Mouse (Mus musculus) bone marrow, adult 2 months (tissue): ENCODE results near the gene Ncbp2. TPM values are rescaled to one million over a fixed set of nuclear protein-coding genes. Genes with fewer than 3 reads are reported as not detected.

Source experiments
- H3K27ac ChIP-seq: fragments of 200-500 bp; 2 replicates; pipeline ENCODE4 v1.5.1; 2012; ENCODE audit warnings: low read depth, mild to moderate bottlenecking, control low read depth, inconsistent platforms, low read length; ENCODE audit not compliant: control insufficient read depth, poor library complexity, insufficient read depth
- H3K4me1 ChIP-seq: fragments of 200-500 bp; 2 replicates; pipeline ENCODE4 v1.6.1; 2011; ENCODE audit warnings: low read length; ENCODE audit not compliant: control insufficient read depth, insufficient read depth
- H3K4me3 ChIP-seq: fragments of 200-500 bp; replicated peaks from 2 replicates; pipeline ENCODE3; 2011; ENCODE audit warnings: mild to moderate bottlenecking, low read depth, low read length, control low read depth; ENCODE audit not compliant: control insufficient read depth
- CTCF ChIP-seq: fragments of 200-500 bp; IDR thresholded peaks from 2 replicates; pipeline ENCODE4 v1.5.1; 2011; ENCODE audit warnings: low read length, control low read depth; ENCODE audit not compliant: control insufficient read depth, insufficient read depth
- POLR2A ChIP-seq: fragments of 200-500 bp; IDR thresholded peaks from 2 replicates; pipeline ENCODE4 v1.6.1; 2011; ENCODE audit warnings: low read depth, mild to moderate bottlenecking, control low read depth, low read length, borderline replicate concordance; ENCODE audit not compliant: control insufficient read depth
- WGBS: fragments of 180-500 bp; shearing (Covaris S2); methylation state at CpG from one replicate; pipeline ENCODE4 v1.1.7; 2018; 5-methylcytosine and 5-hydroxymethylcytosine counted together
- polyA plus RNA-seq: library from polyadenylated mRNA; stranded (reverse); fragments of >200 nt; gene quantifications from 2 replicates; pipeline ENCODE4 v1.2.4, GENCODE M21; 2011; ENCODE audit warnings: low replicate concordance; ENCODE audit not compliant: missing spikeins, insufficient read depth, insufficient read length

Ncbp2 gene
- polyA plus RNA-seq, 1 experiment, result 39.3 TPM

DNA sequence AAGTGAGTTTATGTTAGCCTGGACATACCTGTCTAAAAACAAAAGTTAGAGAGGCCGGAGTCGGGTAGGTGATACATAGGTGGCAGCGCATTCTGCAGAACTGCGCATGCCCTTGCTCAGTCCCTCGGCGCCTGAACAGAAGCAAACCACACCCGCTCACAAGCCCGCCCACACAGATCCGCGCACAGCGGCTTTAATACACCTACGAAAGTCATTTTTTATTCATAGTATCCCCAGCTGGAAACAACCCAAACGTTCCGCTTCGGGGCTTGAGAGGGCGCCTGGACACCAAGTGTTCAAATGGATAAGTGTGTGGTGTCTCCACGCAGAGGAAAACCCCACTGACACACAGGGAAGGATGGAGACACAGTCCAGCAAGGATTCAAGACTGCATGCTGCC, 17.0 kb upstream of the Ncbp2 start:
- TF ChIP-seq POLR2A (no peak), CTCF (no peak)
- no peaks in the 10 kb centered on the region; the same call in none of the 2 replicates for H3K4me1 ChIP-seq
- H3K27ac ChIP-seq, result no peak overlapping the region
- 73% methylated on average over 17 of the region's 17 CpGs for WGBS
- no peak overlapping the region for H3K4me3 ChIP-seq

DNA sequence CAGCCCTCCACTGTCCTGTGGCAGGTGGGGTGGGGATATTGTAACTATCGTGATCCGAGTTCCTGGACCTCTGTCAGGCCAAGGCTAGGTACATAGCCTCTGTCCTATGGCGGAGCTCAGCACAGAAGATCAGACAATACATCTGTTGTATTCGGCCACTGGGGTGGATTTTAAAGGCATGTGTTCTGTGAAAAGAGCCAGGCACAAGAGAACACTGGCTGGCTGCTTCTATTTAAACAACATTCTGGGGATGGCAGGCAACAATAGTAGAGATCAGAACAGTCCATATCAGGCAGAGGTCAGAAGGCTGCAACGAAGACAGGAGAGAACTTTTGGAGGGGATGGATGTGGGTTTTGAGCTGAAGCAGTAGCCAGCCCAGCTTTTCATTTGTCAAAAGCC, 16.1 kb upstream of the Ncbp2 start:
- TF ChIP-seq CTCF (no peak), POLR2A (no peak)
- Histone ChIP-seq H3K4me3 (no peak overlapping the region), H3K27ac (no peak overlapping the region), H3K4me1 (no peaks in the 10 kb centered on the region; the same call in none of the 2 replicates)
- 69% methylated on average over 5 of the region's 5 CpGs for WGBS

DNA sequence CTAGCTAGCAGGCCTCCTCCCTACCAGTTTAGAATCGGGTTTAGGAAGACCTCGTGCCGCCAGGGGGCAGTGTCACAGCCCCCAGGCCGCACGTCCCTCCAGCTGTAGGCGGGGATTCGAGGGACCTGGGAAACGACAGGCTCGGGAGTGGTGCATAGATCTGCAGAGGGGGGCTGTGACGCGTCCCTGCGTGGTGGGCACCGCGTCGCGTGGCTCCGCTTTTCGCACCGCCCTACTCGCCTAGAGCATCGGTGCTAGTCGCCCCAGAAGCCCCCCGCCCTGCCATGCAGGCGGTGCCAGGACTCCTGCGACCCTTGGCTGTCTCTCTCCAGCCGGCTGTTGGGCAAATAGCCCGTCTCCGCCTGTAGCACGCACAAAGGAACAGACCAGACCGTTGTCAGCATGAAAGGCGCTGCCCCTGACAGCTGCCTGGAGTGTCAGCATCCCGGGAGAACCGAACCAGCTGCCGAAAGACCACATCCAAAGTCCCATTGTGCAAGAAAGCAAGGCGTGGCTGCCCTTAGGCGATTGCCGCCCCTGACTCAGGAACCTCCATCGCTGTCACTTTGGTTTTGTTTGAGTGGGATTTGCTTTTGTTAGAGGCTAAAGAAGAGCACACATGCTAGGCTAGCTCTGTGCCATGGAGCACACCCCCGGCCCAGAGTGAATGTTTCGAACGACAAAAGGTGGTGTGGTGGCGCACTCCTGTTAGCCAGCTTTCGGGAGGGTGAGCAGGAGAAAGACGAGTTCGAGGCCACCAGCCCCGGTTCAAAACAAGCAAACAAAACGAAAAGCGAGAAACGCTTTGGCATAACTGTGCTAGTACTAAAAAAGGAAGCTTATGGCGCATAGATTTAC, 15.2 kb upstream of the Ncbp2 start:
- Histone ChIP-seq H3K27ac (no peak overlapping the region; the same call in 1 of the 2 replicates), H3K4me3 (peak overlapping the region; percentile 30), H3K4me1 (no peaks in the 10 kb centered on the region; the same call in none of the 2 replicates)
- peak; percentile 85 for TF ChIP-seq CTCF
- no peak for TF ChIP-seq POLR2A
- WGBS, result 1% methylated on average over 50 of the region's 50 CpGs

DNA sequence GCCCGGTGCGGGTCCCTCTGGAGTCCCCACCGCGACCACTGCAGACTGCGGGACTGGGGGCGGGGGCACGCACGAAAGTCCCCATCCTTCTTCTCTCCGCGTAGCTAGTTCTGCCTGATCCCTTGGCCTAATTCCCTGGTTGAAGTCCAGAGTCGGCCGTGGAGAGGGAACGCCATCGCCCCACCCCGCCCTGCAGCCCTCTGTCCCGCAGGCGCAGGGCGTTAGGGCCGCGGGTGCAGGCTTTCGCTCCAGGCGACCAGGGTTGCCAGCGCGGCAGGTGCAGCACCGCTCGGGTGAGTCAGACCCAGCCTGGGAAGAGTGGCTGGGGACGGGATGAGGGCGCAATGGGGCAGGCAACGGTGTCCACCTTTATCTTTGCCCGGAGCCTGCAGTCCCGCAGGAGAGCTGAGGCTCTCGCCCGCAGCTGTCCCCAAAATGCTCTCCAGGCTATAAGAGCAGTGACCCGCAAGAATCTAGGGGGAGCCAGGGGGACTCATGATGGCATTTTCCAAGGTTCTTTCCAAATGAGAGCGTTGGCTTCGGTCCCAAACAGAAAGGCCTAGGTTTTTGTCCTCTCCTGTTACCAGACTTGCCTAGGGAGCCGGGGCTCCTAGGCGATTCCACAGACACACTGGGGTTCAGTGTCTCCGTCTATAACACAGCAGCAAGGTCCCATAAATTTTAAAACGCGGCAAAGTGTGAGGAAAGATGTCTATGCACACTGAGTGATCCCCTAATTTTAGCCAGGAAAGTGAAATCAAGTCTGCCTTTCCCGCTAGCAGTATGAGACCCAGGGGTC, 14.4 kb upstream of the Ncbp2 start, which contains the start of gene Pigz:
Gene Pigz (plus strand): TSS at position 101 of the 799 bp plus-strand sequence.
- WGBS, result 12% methylated on average over 42 of the region's 42 CpGs
- Histone ChIP-seq H3K27ac (peak within 1 kb of the TSS; percentile 23; the same call in 1 of the 2 replicates), H3K4me3 (peak within 1 kb of the TSS; percentile 30), H3K4me1 (no peaks in the 10 kb centered on the region; the same call in none of the 2 replicates)
- TF ChIP-seq POLR2A, result no peak
- no peak for TF ChIP-seq CTCF

DNA sequence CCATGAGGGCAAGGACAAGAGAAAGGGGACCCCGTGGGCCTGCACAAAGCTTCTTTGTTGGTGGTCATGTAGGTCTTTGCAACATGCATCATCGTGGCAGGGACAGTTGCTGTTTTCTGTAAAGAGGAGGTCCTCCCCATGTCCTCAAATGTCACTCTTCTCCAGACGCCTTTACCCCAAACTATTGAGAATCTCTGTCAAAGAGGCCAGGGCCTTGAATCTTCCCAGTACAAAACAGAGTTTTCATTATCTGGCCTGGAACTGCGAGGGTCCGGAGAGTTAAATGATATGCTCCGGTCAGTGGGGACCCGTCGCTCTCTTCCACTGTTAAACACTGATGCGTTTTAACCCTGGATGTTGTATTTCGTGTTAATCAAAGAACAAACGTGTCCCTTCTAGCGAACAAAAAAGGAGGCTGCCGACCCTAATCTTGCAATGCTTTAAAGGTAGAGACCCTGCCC, 13.7 kb upstream of the Ncbp2 start:
- TF ChIP-seq CTCF, result no peak
- TF ChIP-seq POLR2A, result no peak
- Histone ChIP-seq H3K4me3 (no peak overlapping the region), H3K4me1 (no peaks in the 10 kb centered on the region; the same call in none of the 2 replicates), H3K27ac (no peak overlapping the region)
- WGBS, result 38% methylated on average over 13 of the region's 13 CpGs

DNA sequence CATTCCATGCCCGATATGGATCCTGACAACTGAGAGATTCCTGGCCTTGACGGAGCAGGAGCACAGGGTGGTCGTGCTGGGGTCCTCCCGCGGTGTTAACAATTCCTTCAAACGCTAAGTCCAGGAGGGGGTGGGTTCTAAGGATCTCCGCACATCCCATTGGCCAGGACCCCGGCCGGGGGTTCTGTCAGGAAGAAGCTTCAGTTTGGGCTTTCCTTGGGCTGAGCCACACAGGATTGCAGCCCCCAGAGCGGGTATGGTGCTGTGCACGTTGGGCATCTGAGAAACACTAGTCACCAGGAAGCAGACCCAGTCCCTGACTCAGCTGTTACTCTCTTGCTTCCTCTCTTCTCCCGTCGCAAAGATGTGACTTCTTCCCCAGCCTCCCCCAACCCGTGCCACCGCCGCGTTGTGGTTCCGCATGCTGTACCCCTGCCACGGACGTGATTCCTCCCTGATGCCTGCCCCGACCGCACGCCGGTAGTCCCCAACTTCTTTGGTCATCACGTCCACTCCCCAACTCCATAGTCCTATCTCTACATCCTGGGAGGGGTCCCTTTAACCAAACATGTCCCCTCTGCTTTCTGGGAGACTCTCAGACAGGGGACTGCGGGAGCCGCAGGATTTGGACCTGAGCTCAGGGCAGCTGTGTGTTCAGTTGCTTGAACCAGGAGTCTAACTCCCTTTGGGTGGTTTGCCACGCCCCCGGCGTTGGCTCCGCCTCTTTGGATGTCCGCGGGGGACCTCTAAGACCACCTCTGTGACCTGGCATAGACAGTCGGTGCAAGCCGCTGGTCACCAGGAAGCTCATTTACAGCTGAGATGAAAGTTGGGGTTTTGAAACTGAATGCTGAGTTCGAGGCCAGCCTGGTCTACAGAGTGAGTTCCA, 13.0 kb upstream of the Ncbp2 start:
- H3K4me1 ChIP-seq, result no peaks in the 10 kb centered on the region; the same call in none of the 2 replicates
- TF ChIP-seq CTCF (no peak), POLR2A (peak; percentile 31; the same call in 1 of the 2 replicates)
- 7% methylated on average over 36 of the region's 36 CpGs for WGBS
- no peak overlapping the region for H3K27ac ChIP-seq
- H3K4me3 ChIP-seq, result peak overlapping the region; percentile 21

DNA sequence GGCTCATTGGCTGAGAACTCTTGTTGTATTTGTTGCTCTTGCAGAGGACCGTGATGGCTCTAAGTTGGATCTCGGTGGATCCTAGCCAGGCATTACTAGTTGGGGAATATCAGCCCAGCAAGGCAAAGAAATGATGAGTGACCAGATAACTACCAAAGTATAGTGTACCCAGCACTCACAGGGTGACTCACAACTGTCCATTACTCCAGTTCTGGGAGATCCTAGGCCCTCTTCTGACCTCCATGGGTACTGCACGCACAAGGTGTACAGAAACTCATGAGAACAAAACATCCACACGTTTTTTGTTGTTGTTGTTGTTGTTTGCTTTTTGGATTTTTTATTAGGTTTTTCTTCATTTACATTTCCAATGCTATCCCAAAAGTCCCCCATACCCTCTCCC, 11.7 kb upstream of the Ncbp2 start:
- WGBS, result 82% methylated on average over 4 of the region's 4 CpGs
- no peak overlapping the region for H3K27ac ChIP-seq
- H3K4me1 ChIP-seq, result no peaks in the 10 kb centered on the region; the same call in none of the 2 replicates
- no peak overlapping the region for H3K4me3 ChIP-seq
- TF ChIP-seq POLR2A (no peak), CTCF (no peak)

DNA sequence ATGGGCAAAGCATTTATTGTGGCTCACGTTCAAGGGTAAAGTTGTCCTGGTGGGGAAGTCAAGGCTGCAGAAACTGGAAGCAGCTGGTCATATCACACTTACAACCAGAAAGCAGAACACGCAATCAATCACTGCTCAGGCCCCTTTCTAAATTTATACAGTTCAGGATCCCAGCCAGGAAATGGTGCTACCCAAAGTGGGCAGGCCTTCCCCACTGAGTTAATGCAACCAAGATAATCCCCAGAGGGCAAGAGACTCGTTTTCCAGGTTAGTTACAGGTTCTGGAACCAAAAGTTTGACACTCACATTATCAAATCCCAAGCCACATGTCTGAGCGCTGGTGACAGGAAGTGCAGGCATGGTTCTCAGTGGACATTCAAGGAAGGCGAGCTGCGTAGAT, 9.5 kb upstream of the Ncbp2 start:
- H3K4me1 ChIP-seq, result no peaks in the 10 kb centered on the region; the same call in 1 of the 2 replicates
- H3K27ac ChIP-seq, result no peak overlapping the region
- TF ChIP-seq CTCF (no peak), POLR2A (no peak)
- 33% methylated on average over 6 of the region's 6 CpGs for WGBS
- no peak overlapping the region for H3K4me3 ChIP-seq
